Mouse (Mus musculus) heart, adult 2 months (tissue): ENCODE measurements around the gene Atp1b3. TPM values are rescaled to one million over a fixed set of nuclear protein-coding genes. Genes with fewer than 3 reads are reported as not detected.

Source experiments
- DNase-seq, 2 experiments: peaks; one replicate each; pipeline ENCODE4 v3.0.0; 2021
- H3K27ac ChIP-seq: fragments of 200-600 bp; 2 replicates; pipeline ENCODE4 v1.8.1; 2022
- H3K27me3 ChIP-seq: fragments of 200-500 bp; 2 replicates; pipeline ENCODE4 v1.6.1; 2012; ENCODE audit warnings: mild to moderate bottlenecking, low read length, inconsistent platforms, mixed read lengths; ENCODE audit not compliant: control insufficient read depth, insufficient read depth
- H3K36me3 ChIP-seq: fragments of 200-500 bp; 2 replicates; pipeline ENCODE4 v1.6.1; 2012; ENCODE audit warnings: low read length, inconsistent platforms; ENCODE audit not compliant: control insufficient read depth, insufficient read depth
- H3K4me1 ChIP-seq: fragments of 200-500 bp; 2 replicates; pipeline ENCODE4 v1.6.1; 2011; ENCODE audit warnings: low read length; ENCODE audit not compliant: control insufficient read depth, insufficient read depth
- H3K4me3 ChIP-seq: fragments of 200-600 bp; 2 replicates; pipeline ENCODE4 v1.8.1; 2022
- H3K79me2 ChIP-seq: fragments of 200-500 bp; replicated peaks from 2 replicates; pipeline ENCODE4 v1.6.1; 2012; ENCODE audit warnings: mild to moderate bottlenecking, inconsistent platforms, low read length, moderate library complexity, mixed read lengths; ENCODE audit not compliant: control insufficient read depth, insufficient read depth
- H3K9ac ChIP-seq: fragments of 200-500 bp; 2 replicates; pipeline ENCODE4 v1.6.1; 2012; ENCODE audit warnings: low read depth, mild to moderate bottlenecking, control low read depth, inconsistent platforms, low read length, mixed read lengths
- CTCF ChIP-seq: fragments of 200-600 bp; IDR thresholded peaks from 2 replicates; pipeline ENCODE4 v1.8.1; 2022; ENCODE audit warnings: antibody characterized with exemption, mild to moderate bottlenecking, moderate library complexity
- EP300 ChIP-seq: fragments of 200-500 bp; IDR thresholded peaks from 2 replicates; pipeline ENCODE4 v1.6.1; 2011; ENCODE audit warnings: low read depth, low read length, control low read depth; ENCODE audit not compliant: insufficient read depth
- POLR2A ChIP-seq: fragments of 200-500 bp; IDR thresholded peaks from 2 replicates; pipeline ENCODE4 v1.6.1; 2011; ENCODE audit warnings: mild to moderate bottlenecking, low read depth, low read length, control low read depth; ENCODE audit not compliant: insufficient read depth
- WGBS: fragments of 180-500 bp; shearing (Covaris S2); methylation state at CpG from one replicate; pipeline ENCODE4 v1.1.7; 2018; 5-methylcytosine and 5-hydroxymethylcytosine counted together
- intact Hi-C: fragments of 180-260 bp; cut with DNase I; formaldehyde crosslinking; loops from one replicate; pipeline ENCODE4 v1.15.1; 2025
- polyA plus RNA-seq: library from polyadenylated mRNA; depleted of rRNA; stranded (reverse); fragments of >200 nt; gene quantifications from 2 replicates; pipeline ENCODE4 v1.2.3, GENCODE M21; 2012
- total RNA-seq, 2 experiments: library from RNA; stranded (reverse); gene quantifications; 2 replicates each; pipeline ENCODE4 v1.2.3; 2021

The Atp1b3 gene
- total and polyA plus RNA-seq, 3 experiments, result 36.5 to 56.9 (median 55.5) TPM

GRCm38 (mm10) chr9:96369654-96370384 lies 5.6 kb upstream of the Atp1b3 start:
- Histone ChIP-seq H3K4me3 (no peak overlapping the region), H3K79me2 (no peaks in the 10 kb centered on the region), H3K27me3 (no peaks in the 10 kb centered on the region), H3K36me3 (no peaks in the 10 kb centered on the region), H3K27ac (no peak overlapping the region), H3K9ac (no peak overlapping the region), H3K4me1 (peaks cover 1% of the 10 kb centered on the region; the same call in 1 of the 2 replicates)
- no peak for DNase-seq
- intact Hi-C loops, result no loop called here
- TF ChIP-seq EP300 (no peak), POLR2A (no peak), CTCF (no peak)
- WGBS, result 37% methylated on average over 5 of the region's 5 CpGs

GRCm38 (mm10) chr9:96365271-96365872 lies 1.1 kb upstream of the Atp1b3 start:
- Histone ChIP-seq H3K4me1 (peaks cover 4% of the 10 kb centered on the region), H3K9ac (no peak overlapping the region), H3K36me3 (peaks cover 11% of the 10 kb centered on the region), H3K4me3 (no peak overlapping the region), H3K27ac (no peak overlapping the region), H3K27me3 (no peaks in the 10 kb centered on the region), H3K79me2 (0 out of 2 replicates have a peak, but pooled peaks cover 2% of the 10 kb centered on the region)
- intact Hi-C loops, result no loop called here
- TF ChIP-seq POLR2A (no peak), EP300 (no peak), CTCF (no peak)
- no peak for DNase-seq
- WGBS, result 61% methylated on average over 6 of the region's 6 CpGs

- Histone ChIP-seq H3K27ac (peak overlapping the region; percentile 74), H3K4me1 (peaks cover 4% of the 10 kb centered on the region), H3K27me3 (no peaks in the 10 kb centered on the region), H3K36me3 (peaks cover 13% of the 10 kb centered on the region), H3K9ac (peak overlapping the region; percentile 94), H3K79me2 (peaks cover 4% of the 10 kb centered on the region; the same call in 1 of the 2 replicates), H3K4me3 (peak overlapping the region; percentile 71)
- DNase-seq, result peak; percentile 82 to 86
- intact Hi-C loops, result loop anchor here (2.0 kb wide), 1 partner anchor 115 kb away; the partner anchor contains the start of gene Rnf7
- TF ChIP-seq EP300 (no peak), POLR2A (no peak), CTCF (no peak)
- WGBS, result 1% methylated on average over 64 of the region's 64 CpGs
Measured at GRCm38 (mm10) chr9:96363581-96364140, 581 bp downstream of the Atp1b3 start.

GRCm38 (mm10) chr9:96360056-96360455 lies 4.2 kb downstream of the Atp1b3 start:
- intact Hi-C loops, result no loop called here
- peaks cover 17% of the 10 kb centered on the region for H3K36me3 ChIP-seq
- no peak overlapping the region for H3K4me3 ChIP-seq
- peaks cover 5% of the 10 kb centered on the region for H3K4me1 ChIP-seq
- H3K9ac ChIP-seq, result no peak overlapping the region
- 80% methylated on average over 3 of the region's 3 CpGs for WGBS
- peaks cover 9% of the 10 kb centered on the region; the same call in 1 of the 2 replicates for H3K79me2 ChIP-seq
- no peaks in the 10 kb centered on the region for H3K27me3 ChIP-seq
- DNase-seq, result no peak
- no peak overlapping the region for H3K27ac ChIP-seq
- TF ChIP-seq CTCF (no peak), POLR2A (no peak), EP300 (no peak)

- intact Hi-C loops, result loop anchor here (5.0 kb wide), 1 partner anchor 84 kb away; no protein-coding TSS in a partner anchor
- no peak overlapping the region for H3K9ac ChIP-seq
Measured at GRCm38 (mm10) chr9:96353799-96354198, 10.4 kb downstream of the Atp1b3 start.

More at GRCm38 (mm10) chr9:96353799-96354198, 10.4 kb downstream of the Atp1b3 start:
- H3K4me3 ChIP-seq, result no peak overlapping the region
- peaks cover 8% of the 10 kb centered on the region; the same call in 1 of the 2 replicates for H3K79me2 ChIP-seq
- H3K27ac ChIP-seq, result no peak overlapping the region
- WGBS, result 22% methylated on average over 8 of the region's 8 CpGs
- H3K27me3 ChIP-seq, result no peaks in the 10 kb centered on the region
- DNase-seq, result peak; percentile 38 to 46
- TF ChIP-seq CTCF (no peak), EP300 (no peak), POLR2A (no peak)
- H3K4me1 ChIP-seq, result peaks cover 10% of the 10 kb centered on the region
- H3K36me3 ChIP-seq, result peaks cover 11% of the 10 kb centered on the region
